Mouse (Mus musculus) lung, embryonic 15.5 days (tissue): ENCODE measurements at regions not wholly inside any gene's neighbourhood (a gene's known extent, or its start where the extent isn't known, plus 50 kb on each side); places are given as distances from the start of the nearest gene placed in this dataset.
"Not testable (repeated sequence)": the region's sequence is repeated elsewhere in the genome, so short reads cannot be mapped to it uniquely, and the experiment has no call there.

Source experiments
- ATAC-seq: fragments of 200-750 bp; cut with Nextera tagmentation; 2 replicates; pipeline ENCODE4 v1.8.0; 2017; ENCODE audit warnings: moderate number of reproducible peaks, borderline replicate concordance; ENCODE audit not compliant: low FRiP score, low TSS enrichment; ENCODE audit errors: extremely low read depth
- H3K27ac ChIP-seq: fragments of 300-500 bp; sonication (generic); 2 replicates; pipeline ENCODE4 v1.5.1; 2015; ENCODE audit warnings: moderate library complexity, mild to moderate bottlenecking, inconsistent platforms
- H3K27me3 ChIP-seq: fragments of 300-500 bp; sonication (generic); 2 replicates; pipeline ENCODE4 v1.6.1; 2015; ENCODE audit warnings: inconsistent platforms
- H3K36me3 ChIP-seq: fragments of 300-500 bp; sonication (generic); 2 replicates; pipeline ENCODE4 v1.6.1; 2015; ENCODE audit warnings: inconsistent platforms
- H3K4me1 ChIP-seq: fragments of 300-500 bp; sonication (generic); 2 replicates; pipeline ENCODE4 v1.6.1; 2015; ENCODE audit warnings: inconsistent platforms
- H3K4me2 ChIP-seq: fragments of 300-500 bp; sonication (generic); 2 replicates; pipeline ENCODE4 v1.6.1; 2015; ENCODE audit warnings: inconsistent platforms, mild to moderate bottlenecking, moderate library complexity
- H3K4me3 ChIP-seq: fragments of 300-500 bp; sonication (generic); 2 replicates; pipeline ENCODE4 v1.5.1; 2015; ENCODE audit warnings: mild to moderate bottlenecking, inconsistent platforms
- H3K9ac ChIP-seq: fragments of 300-500 bp; sonication (generic); 2 replicates; pipeline ENCODE4 v1.6.1; 2015; ENCODE audit warnings: inconsistent platforms
- H3K9me3 ChIP-seq: fragments of 300-500 bp; sonication (generic); 2 replicates; pipeline ENCODE4 v1.6.1; 2016; ENCODE audit warnings: inconsistent platforms
- WGBS: fragments of 180-500 bp; shearing (Covaris S2); methylation state at CpG from one replicate; pipeline ENCODE4 v1.1.7; 2015; 5-methylcytosine and 5-hydroxymethylcytosine counted together

DNA sequence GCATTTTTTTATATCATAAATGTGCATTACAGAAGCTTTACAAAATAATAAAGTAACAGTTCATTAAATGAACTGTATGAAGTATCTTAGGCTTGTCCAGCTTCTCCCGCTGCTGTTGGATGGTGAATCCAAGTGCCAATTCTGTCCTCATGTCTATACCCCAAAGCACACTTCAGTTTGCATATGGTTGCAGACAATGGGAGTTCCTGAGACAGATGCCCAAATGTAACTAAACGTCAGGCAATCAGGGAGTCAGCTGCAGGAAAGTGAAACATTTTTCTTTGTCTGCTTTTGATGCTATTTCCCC, 859.4 kb upstream of the Mms22l start:
- H3K4me3 ChIP-seq: no peak overlapping the region
- H3K4me1 ChIP-seq: no peaks in the 10 kb centered on the region
- WGBS: 68% methylated on average over 2 of the region's 2 CpGs
- H3K9me3 ChIP-seq: no peaks in the 10 kb centered on the region
- no peak for ATAC-seq
- no peak overlapping the region for H3K9ac ChIP-seq
- H3K27ac ChIP-seq: no peak overlapping the region
- H3K27me3 ChIP-seq: no peaks in the 10 kb centered on the region
- H3K36me3 ChIP-seq: no peaks in the 10 kb centered on the region
- no peak overlapping the region for H3K4me2 ChIP-seq

DNA sequence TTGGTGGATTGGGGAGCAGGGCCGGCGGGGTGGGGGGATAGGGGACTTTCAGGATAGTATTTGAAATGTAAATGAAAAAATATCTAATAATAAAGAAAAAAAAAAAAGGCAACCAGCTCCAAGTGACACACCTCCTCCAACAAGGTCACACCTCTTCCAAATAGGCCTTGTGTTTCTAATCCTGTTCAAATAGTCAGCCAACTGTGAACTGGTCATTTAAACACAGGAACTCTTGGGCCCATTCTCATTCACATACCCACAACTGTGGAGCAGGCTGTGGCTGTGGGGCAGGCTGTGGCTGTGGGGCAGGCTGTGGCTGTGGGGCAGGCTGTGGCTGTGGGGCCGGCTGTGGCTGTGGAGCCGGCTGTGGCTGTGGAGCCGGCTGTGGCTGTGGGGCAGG, 839.6 kb upstream of the Mms22l start:
- ATAC-seq, H3K4me1 ChIP-seq, H3K9me3 ChIP-seq, H3K27me3 ChIP-seq, H3K4me3 ChIP-seq, H3K36me3 ChIP-seq, H3K4me2 ChIP-seq, H3K9ac ChIP-seq, H3K27ac ChIP-seq: not testable (repeated sequence)
- 74% methylated on average over 5 of the region's 5 CpGs for WGBS

DNA sequence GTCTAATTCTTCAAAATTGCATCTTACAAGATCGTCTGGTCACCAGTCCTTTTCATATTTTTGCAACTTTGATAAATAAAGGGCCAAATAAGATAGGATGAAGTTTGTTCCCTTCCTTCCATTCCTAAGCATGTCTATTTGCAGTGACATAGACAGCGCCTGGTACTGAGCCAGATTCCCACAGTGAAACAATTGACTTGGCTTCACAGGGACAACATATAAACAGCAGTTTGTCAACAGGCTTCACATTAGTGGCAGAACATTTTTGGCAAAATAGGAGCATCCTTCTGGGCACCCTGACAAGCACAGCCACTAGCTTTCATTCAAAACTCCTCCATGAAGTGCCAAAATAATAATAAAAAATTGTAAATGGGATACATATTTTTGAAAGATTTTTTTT, 827.4 kb upstream of the Mms22l start:
- no peak overlapping the region for H3K27ac ChIP-seq
- WGBS: 75% methylated on average over 2 of the region's 2 CpGs
- H3K4me1 ChIP-seq: no peaks in the 10 kb centered on the region
- H3K27me3 ChIP-seq: no peaks in the 10 kb centered on the region
- H3K9ac ChIP-seq: no peak overlapping the region
- H3K9me3 ChIP-seq: no peaks in the 10 kb centered on the region
- H3K4me3 ChIP-seq: no peak overlapping the region
- H3K36me3 ChIP-seq: no peaks in the 10 kb centered on the region
- H3K4me2 ChIP-seq: no peak overlapping the region
- no peak for ATAC-seq

DNA sequence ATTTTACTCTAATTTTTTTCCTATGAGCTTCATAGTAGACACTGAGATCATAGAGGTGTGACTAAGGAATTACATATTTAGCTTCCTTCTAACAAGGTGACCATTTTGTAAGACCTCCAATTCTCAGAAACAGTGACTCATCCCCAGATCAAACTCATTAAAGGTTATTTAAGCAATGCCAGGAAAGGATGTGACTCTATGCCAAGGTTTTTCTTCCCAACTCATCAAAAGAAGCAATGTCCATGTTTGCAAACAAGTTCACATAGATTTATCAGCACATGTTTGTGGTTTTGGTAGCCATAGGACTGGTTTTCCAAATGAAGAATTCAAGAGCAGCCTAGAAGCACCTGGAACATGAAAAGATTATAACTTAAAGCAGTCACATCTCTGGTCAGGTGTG, 792.6 kb upstream of the Mms22l start:
- H3K9ac ChIP-seq: no peak overlapping the region
- H3K27ac ChIP-seq: no peak overlapping the region
- no peak overlapping the region for H3K4me2 ChIP-seq
- H3K27me3 ChIP-seq: no peaks in the 10 kb centered on the region
- no peaks in the 10 kb centered on the region for H3K36me3 ChIP-seq
- H3K4me1 ChIP-seq: no peaks in the 10 kb centered on the region
- no peaks in the 10 kb centered on the region for H3K9me3 ChIP-seq
- ATAC-seq: no peak
- H3K4me3 ChIP-seq: no peak overlapping the region

DNA sequence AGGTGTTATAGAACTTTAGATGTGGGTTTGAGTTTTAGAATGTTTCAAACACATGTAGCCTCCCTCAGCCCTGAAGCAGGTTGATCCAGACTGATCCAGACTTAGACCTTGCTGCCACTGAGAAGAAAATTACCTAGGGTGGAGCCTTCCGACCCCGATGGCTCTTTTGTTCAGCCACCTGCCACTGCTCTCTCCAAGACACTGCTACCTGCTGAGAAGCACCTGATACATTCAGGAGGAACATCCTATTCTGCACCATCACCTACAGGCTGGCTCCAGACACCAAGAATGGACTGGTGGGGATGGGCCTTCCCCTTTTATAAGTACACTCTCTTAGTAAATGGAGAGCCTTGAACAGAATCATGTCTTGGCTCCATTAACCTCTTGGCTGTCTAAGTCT, 785.5 kb upstream of the Mms22l start:
- Histone ChIP-seq H3K36me3 (no peaks in the 10 kb centered on the region), H3K27ac (no peak overlapping the region), H3K4me3 (no peak overlapping the region), H3K9ac (no peak overlapping the region), H3K4me1 (no peaks in the 10 kb centered on the region), H3K9me3 (no peaks in the 10 kb centered on the region), H3K4me2 (no peak overlapping the region), H3K27me3 (no peaks in the 10 kb centered on the region)
- ATAC-seq: no peak
- WGBS: 75% methylated on average over 2 of the region's 2 CpGs

DNA sequence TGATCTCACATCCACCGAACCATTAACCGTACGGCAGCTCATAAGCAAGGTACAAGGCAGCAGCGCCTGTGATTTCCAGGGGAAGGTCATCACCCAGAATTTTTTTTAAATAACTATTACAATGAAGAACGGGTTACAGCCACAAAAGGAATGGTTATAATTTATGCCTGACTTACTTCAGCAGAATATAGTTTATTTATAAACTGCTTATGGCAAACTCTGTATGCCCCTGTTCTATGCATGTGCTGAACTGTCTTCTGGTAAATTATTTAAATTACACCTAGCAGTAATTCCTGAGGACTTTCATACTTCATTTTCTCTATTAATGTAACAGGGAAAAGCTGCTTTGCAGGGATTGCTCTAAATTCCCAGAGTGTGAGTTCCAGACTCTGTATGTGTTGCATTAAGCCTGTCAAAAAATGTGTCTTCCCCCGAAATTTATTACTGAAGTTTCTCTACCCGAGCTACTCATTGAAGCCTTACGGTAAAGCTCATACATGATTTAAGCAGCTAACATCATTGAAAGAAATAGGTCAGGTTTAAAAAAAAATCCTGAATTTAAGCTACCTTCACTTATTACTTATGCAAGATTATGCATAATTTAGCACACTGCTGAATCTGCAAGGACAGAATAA, 782.4 kb upstream of the Mms22l start:
- H3K4me2 ChIP-seq: no peak overlapping the region
- H3K4me1 ChIP-seq: no peaks in the 10 kb centered on the region
- H3K27me3 ChIP-seq: no peaks in the 10 kb centered on the region
- ATAC-seq: no peak
- H3K36me3 ChIP-seq: no peaks in the 10 kb centered on the region
- no peaks in the 10 kb centered on the region for H3K9me3 ChIP-seq
- no peak overlapping the region for H3K4me3 ChIP-seq
- WGBS: 62% methylated on average over 8 of the region's 8 CpGs
- no peak overlapping the region for H3K9ac ChIP-seq
- H3K27ac ChIP-seq: no peak overlapping the region

DNA sequence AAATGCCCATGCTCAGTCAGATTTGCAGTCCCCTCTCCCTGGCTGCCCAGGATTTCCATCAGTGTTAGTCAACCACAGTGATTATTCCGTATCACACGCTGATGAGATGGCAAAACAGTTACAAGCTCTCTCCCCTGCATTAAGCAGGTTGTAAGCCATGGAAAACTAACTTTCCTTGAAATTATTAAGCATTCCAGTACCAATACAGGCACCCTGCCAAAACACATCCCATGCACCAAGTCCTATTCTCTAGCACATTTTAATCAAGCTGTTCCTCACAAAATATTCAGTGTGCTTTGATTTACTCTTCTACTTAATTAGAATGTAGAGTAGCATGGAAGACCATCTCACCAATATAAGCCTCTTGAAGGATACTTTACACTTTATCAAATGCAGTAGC, 768.4 kb upstream of the Mms22l start:
- Histone ChIP-seq H3K9ac (no peak overlapping the region), H3K27me3 (no peaks in the 10 kb centered on the region), H3K4me3 (no peak overlapping the region), H3K9me3 (no peaks in the 10 kb centered on the region), H3K36me3 (no peaks in the 10 kb centered on the region), H3K4me1 (no peaks in the 10 kb centered on the region), H3K27ac (no peak overlapping the region), H3K4me2 (no peak overlapping the region)
- ATAC-seq: no peak
- WGBS: 76% methylated on average over 2 of the region's 2 CpGs

DNA sequence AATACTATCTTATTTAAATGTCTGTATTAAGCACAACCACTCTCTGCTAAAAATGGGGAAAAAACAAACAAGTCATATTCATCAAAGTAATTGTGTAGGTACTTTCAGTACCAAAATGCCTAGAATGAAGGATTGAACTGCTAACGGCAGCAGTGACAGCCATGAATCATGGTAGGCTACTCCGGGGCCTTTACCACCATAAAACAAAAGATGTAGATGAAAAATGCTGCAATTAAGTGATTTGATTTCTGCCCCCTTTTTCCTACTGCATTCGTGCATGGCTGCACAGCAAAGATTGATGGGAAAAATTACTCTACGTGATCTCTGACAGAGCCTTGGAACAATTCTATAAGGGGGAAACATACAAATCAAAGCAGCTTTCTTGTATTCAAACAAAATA, 763.8 kb upstream of the Mms22l start:
- H3K4me1 ChIP-seq: no peaks in the 10 kb centered on the region
- no peaks in the 10 kb centered on the region for H3K9me3 ChIP-seq
- WGBS: 60% methylated on average over 4 of the region's 4 CpGs
- H3K4me3 ChIP-seq: no peak overlapping the region
- no peak overlapping the region for H3K4me2 ChIP-seq
- no peaks in the 10 kb centered on the region for H3K36me3 ChIP-seq
- ATAC-seq: no peak
- H3K27me3 ChIP-seq: no peaks in the 10 kb centered on the region
- H3K27ac ChIP-seq: no peak overlapping the region
- H3K9ac ChIP-seq: no peak overlapping the region

DNA sequence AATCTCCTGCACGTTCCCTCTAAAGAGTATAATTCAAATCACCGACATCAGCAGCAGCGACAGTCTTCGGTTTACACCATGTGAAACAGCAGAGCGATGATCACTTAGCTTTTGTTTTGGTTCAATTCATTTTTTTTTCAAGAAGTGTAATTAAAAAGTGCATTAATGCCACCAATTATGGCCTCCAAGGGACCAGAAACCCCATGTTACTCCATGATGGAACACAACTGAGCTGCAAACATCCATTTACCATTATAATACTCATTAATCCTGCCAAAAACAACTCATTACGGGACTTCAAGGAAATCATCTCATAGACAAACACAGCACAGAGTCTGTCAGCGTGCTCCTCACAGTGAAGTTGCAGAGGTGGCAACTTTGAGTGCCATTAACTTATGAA, 752.2 kb upstream of the Mms22l start:
- no peaks in the 10 kb centered on the region for H3K4me1 ChIP-seq
- 71% methylated on average over 7 of the region's 7 CpGs for WGBS

DNA sequence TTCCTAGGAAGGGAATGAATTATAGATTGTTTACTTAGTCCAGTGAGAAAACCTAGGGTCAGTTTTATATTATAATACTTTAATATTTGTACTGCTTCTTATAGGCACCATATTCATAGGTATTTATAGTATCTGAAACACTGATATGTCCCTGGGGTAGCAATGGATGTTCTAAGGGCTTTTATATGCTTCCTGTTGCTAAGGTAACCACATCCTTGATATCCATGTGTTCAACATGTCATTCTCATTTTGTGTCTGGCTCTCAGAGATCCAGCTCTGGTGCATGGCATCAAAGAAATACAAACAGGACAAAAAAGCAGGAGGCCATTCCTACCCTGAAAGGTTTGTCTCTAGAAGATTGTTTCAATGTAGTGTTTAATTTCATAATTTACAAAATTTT, 738.2 kb upstream of the Mms22l start:
- H3K4me3 ChIP-seq: no peak overlapping the region
- no peaks in the 10 kb centered on the region for H3K36me3 ChIP-seq
- no peak for ATAC-seq
- H3K9ac ChIP-seq: no peak overlapping the region
- H3K4me1 ChIP-seq: no peaks in the 10 kb centered on the region
- H3K9me3 ChIP-seq: no peaks in the 10 kb centered on the region
- no peaks in the 10 kb centered on the region for H3K27me3 ChIP-seq
- H3K27ac ChIP-seq: no peak overlapping the region
- H3K4me2 ChIP-seq: no peak overlapping the region

More for the DNA sequence above, 752.2 kb upstream of the Mms22l start:
- H3K4me3 ChIP-seq: no peak overlapping the region
- H3K9me3 ChIP-seq: no peaks in the 10 kb centered on the region
- no peak overlapping the region for H3K4me2 ChIP-seq
- H3K27me3 ChIP-seq: no peaks in the 10 kb centered on the region
- H3K36me3 ChIP-seq: no peaks in the 10 kb centered on the region
- H3K9ac ChIP-seq: no peak overlapping the region
- ATAC-seq: no peak
- no peak overlapping the region for H3K27ac ChIP-seq

DNA sequence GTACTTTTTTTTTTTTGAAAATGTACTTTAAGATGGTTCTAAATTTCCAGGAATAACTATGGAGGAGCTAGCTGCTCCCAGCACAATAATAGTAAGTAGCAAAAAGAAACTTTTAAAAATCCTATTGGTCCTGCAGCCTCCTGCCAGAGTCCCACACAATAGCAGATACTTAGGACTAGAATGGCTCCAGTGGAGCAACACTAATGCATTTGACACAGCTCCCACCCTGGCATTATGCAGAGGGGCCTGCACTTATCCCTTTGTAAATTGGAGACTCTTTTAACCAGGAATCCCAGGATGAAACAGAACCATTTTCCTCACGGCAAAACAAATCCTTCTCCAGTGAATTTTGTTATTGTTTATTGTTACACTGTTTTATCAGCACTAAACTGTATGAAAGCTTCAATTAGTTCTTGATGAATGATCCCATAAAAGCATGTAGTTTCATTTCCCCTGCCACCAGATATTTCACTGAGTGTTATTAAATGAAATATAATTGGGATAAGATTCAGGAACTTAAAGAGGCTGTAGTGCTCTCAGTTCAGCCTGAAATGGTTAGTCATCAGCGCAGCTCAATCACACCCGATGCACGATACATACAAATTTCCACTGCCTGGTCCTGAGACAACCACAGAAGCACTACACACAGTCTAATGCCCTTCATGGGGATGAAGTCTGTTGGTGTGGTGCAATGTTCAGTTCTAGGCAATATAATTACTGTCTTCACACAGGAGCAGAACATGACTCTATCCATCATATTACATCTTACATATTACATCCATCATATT, 708.6 kb upstream of the Mms22l start:
- ATAC-seq: no peak
- WGBS: 72% methylated on average over 4 of the region's 4 CpGs
- H3K4me2 ChIP-seq: no peak overlapping the region

DNA sequence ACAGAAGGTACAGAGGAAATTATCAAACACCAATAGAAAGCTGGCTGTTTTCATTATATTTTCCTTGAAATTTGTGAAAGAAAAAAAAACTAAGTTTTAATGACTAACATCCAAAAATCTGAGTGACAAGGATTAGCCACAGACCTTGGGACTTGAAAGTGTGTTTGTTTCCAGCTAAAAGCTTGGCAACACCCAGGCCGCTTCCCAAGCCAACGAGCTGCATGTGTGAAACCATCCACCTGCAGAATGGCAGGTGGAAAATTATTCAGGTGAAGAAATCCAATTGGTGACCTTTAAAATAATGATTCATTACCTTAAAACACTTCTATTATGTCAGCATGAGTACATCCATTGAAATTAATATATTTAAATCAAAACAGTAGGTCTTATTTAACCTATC, 672.7 kb upstream of the Mms22l start:
- H3K27ac ChIP-seq: no peak overlapping the region
- no peak overlapping the region for H3K4me3 ChIP-seq
- H3K36me3 ChIP-seq: no peaks in the 10 kb centered on the region
- no peak for ATAC-seq
- H3K9ac ChIP-seq: no peak overlapping the region
- H3K27me3 ChIP-seq: no peaks in the 10 kb centered on the region
- H3K9me3 ChIP-seq: no peaks in the 10 kb centered on the region
- H3K4me2 ChIP-seq: no peak overlapping the region
- WGBS: 79% methylated on average over 2 of the region's 2 CpGs
- no peaks in the 10 kb centered on the region for H3K4me1 ChIP-seq

More for the DNA sequence above, 708.6 kb upstream of the Mms22l start:
- H3K4me3 ChIP-seq: no peak overlapping the region
- no peaks in the 10 kb centered on the region for H3K27me3 ChIP-seq
- H3K36me3 ChIP-seq: no peaks in the 10 kb centered on the region
- H3K9me3 ChIP-seq: no peaks in the 10 kb centered on the region
- no peaks in the 10 kb centered on the region for H3K4me1 ChIP-seq
- no peak overlapping the region for H3K9ac ChIP-seq
- H3K27ac ChIP-seq: no peak overlapping the region

DNA sequence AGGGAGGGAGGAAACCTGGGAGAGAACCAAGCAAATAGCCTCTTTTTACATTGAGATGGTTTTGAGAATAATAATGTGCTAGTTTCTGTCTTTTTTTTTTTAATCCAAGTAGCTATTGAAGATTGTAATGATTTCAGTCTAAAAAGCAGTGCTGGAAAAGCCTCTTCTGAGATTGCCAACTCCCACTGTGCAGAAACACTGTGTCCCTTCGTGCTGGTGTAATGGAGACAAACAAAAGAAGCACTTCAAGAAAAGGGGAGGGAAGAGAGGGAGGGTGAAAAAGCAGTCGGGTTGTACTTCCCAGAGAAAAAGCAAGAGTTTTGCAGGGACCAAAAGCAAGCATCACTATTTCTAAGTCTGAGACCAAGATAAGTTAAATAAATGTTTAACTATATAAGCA, 669.4 kb upstream of the Mms22l start:
- Histone ChIP-seq H3K9me3 (no peaks in the 10 kb centered on the region), H3K36me3 (no peaks in the 10 kb centered on the region), H3K27me3 (no peaks in the 10 kb centered on the region), H3K4me2 (no peak overlapping the region), H3K27ac (no peak overlapping the region), H3K9ac (no peak overlapping the region), H3K4me1 (no peaks in the 10 kb centered on the region), H3K4me3 (no peak overlapping the region)
- 4% methylated on average over 2 of the region's 2 CpGs for WGBS
- ATAC-seq: no peak
